Mouse (Mus musculus) limb, embryonic 11.5 days (tissue): ENCODE measurements around the gene Alg12. TPM values are rescaled to one million over a fixed set of nuclear protein-coding genes. Genes with fewer than 3 reads are reported as not detected.

Source experiments
- ATAC-seq: fragments of 200-750 bp; cut with Nextera tagmentation; 2 replicates; pipeline ENCODE4 v1.8.0; 2017; ENCODE audit warnings: low read depth; ENCODE audit not compliant: insufficient number of reproducible peaks, low FRiP score, low TSS enrichment
- DNase-seq: peaks from one replicate; pipeline ENCODE4 v3.0.0-alpha.2; 2015; ENCODE audit warnings: low spot score
- H3K27ac ChIP-seq: fragments of 300-500 bp; sonication (generic); replicated peaks from 2 replicates; pipeline ENCODE4 v1.5.1; 2014; ENCODE audit warnings: low read depth, mild to moderate bottlenecking, low read length
- H3K27me3 ChIP-seq: fragments of 300-500 bp; sonication (generic); 2 replicates; pipeline ENCODE4 v1.6.1; 2014; ENCODE audit warnings: mild to moderate bottlenecking, low read length, mixed read lengths; ENCODE audit not compliant: control insufficient read depth, insufficient read depth
- H3K36me3 ChIP-seq: fragments of 300-500 bp; sonication (generic); 2 replicates; pipeline ENCODE4 v1.6.1; 2014; ENCODE audit warnings: mild to moderate bottlenecking, low read length, moderate library complexity, mixed read lengths; ENCODE audit not compliant: control insufficient read depth, insufficient read depth
- H3K4me1 ChIP-seq: fragments of 300-500 bp; sonication (generic); 2 replicates; pipeline ENCODE4 v1.6.1; 2014; ENCODE audit warnings: low read length, mixed read lengths; ENCODE audit not compliant: control insufficient read depth, insufficient read depth
- H3K4me2 ChIP-seq: fragments of 300-500 bp; sonication (generic); 2 replicates; pipeline ENCODE4 v1.6.1; 2014; ENCODE audit warnings: low read depth, mild to moderate bottlenecking, moderate library complexity; ENCODE audit not compliant: severe bottlenecking
- H3K4me3 ChIP-seq: fragments of 300-500 bp; sonication (generic); 2 replicates; pipeline ENCODE4 v1.5.1; 2014; ENCODE audit warnings: low read depth, low read length
- H3K9ac ChIP-seq: fragments of 300-500 bp; sonication (generic); 2 replicates; pipeline ENCODE4 v1.6.1; 2014; ENCODE audit warnings: mild to moderate bottlenecking, low read length
- H3K9me3 ChIP-seq: fragments of 300-500 bp; sonication (generic); 2 replicates; pipeline ENCODE4 v1.6.1; 2016; ENCODE audit warnings: low read length; ENCODE audit not compliant: control insufficient read depth
- WGBS: fragments of 180-500 bp; shearing (Covaris S2); extraction: QIAGEN DNeasy Blood & Tissue Kit; methylation state at CpG from one replicate; pipeline ENCODE4 v1.1.7; 2014; 5-methylcytosine and 5-hydroxymethylcytosine counted together
- polyA plus RNA-seq: library from polyadenylated mRNA; unstranded; fragments of >200 nt; fragmentation: Nextera tagmentation; extraction: Ambion mirVana; gene quantifications from 2 replicates; pipeline ENCODE4 v1.2.1, GENCODE M21; 2014

The Alg12 gene
- polyA plus RNA-seq, 1 experiment from 2014 or later: 11.5 TPM

DNA sequence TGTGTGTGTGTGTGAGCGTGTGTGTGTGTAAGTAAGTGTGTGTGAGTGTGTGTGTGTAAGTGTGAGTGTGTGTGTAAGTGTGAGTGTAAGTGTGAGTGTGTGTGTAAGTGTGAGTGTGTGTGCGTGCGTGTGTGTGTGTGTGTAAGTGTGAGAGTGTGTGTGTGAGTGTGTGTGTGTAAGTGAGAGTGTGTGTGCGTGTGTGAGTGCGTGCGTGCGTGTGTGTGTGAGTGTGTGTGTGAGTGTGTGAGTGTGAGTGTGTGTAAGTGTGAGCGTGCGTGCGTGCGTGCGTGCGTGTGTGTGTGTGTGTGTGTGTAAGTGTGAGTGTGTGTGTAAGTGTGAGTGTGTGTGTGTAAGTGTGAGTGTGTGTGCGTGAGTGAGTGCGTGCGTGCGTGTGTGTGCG is 63.4 kb downstream of the Alg12 start:
- ATAC-seq (no peak), DNase-seq (no peak)
- no peaks in the 10 kb centered on the region for H3K9me3 ChIP-seq
- H3K9ac ChIP-seq: no peak overlapping the region
- no peak overlapping the region for H3K27ac ChIP-seq
- WGBS: 97% methylated on average over 18 of the region's 18 CpGs
- no peaks in the 10 kb centered on the region for H3K27me3 ChIP-seq
- H3K36me3 ChIP-seq: peaks cover 13% of the 10 kb centered on the region
- H3K4me1 ChIP-seq: peaks cover 5% of the 10 kb centered on the region; the same call in 1 of the 2 replicates
- no peak overlapping the region for H3K4me2 ChIP-seq
- no peak overlapping the region for H3K4me3 ChIP-seq

Other genes with a start within 250 kb of the Alg12 start
- gene Zdhhc25, start 219.0 kb downstream of the Alg12 start, polyA plus RNA-seq: not detected in 2 replicates
- 30.4 and 30.9 TPM in 2 replicates for gene Brd1, start 85.1 kb downstream of the Alg12 start, polyA plus RNA-seq
- 34.8 and 35.1 TPM in 2 replicates for gene Zbed4, start 67.7 kb downstream of the Alg12 start, polyA plus RNA-seq
- gene Creld2, start 328 bp upstream of the Alg12 start, polyA plus RNA-seq: 94.3 and 94.9 TPM in 2 replicates
- 34.5 and 43.9 TPM in 2 replicates for gene Pim3, start 42.9 kb upstream of the Alg12 start, polyA plus RNA-seq
- gene Ttll8, start 135.1 kb upstream of the Alg12 start, polyA plus RNA-seq: not detected in 2 replicates
- gene Mlc1, start 159.7 kb upstream of the Alg12 start, polyA plus RNA-seq: not detected in 2 replicates
- gene Mov10l1, start 163.6 kb upstream of the Alg12 start, polyA plus RNA-seq: not detected in 2 replicates
- gene Panx2, start 240.4 kb upstream of the Alg12 start, polyA plus RNA-seq: 0.20 and 0.37 TPM in 2 replicates